In genomic region chr11:48870781-48871180, GRCm38 (mm10) we compare ENCODE assay signal across 9 mouse cellular contexts. TPM values are rescaled to one million over a fixed set of nuclear protein-coding genes. Genes with fewer than 3 reads are reported as not detected.
DNase-seq lines count a peak whose midpoint lies in the region; ATAC-seq and TF ChIP-seq lines count a peak whose summit lies in the region.
"Had no signal": no experiment of that assay in that cellular context is flagged by ENCODE, and none has a peak within 500 bp of the region (broad histone marks: within the 10 kb centered on the region; RNA-seq: fewer than 3 reads in every experiment).

No protein-coding gene starts in this region.

- 1% methylated on average over 7 of the region's 7 CpGs for WGBS in liver, adult 2 months

- H3K9ac ChIP-seq in liver, adult 2 months (ENCODE audit: low read depth, low read length): peak overlapping the region; percentile 92

- TF ChIP-seq POLR2A in liver, adult 2 months (IDR thresholded peaks at IDR 0.05; ENCODE audit: extremely low read depth, insufficient read depth, low read length): no peak

- H3K4me1 ChIP-seq in liver, adult 2 months (ENCODE audit: control insufficient read depth, insufficient read depth, low read length): peaks cover 22% of the 10 kb centered on the region

- peak; percentile 12; the same call in 1 of the 2 replicates for ATAC-seq in erythroid progenitor cell, adult 5-6 weeks (replicated peaks; ENCODE audit: low FRiP score, poor library complexity, severe bottlenecking)

- peak overlapping the region; percentile 70 for H3K4me3 ChIP-seq in liver, adult 2 months (ENCODE audit: insufficient read depth, low read depth, low read length)

- peaks cover 17% of the 10 kb centered on the region for H3K36me3 ChIP-seq in liver, adult 2 months (ENCODE audit: control insufficient read depth, insufficient read depth, low read length)

- TF ChIP-seq CTCF in liver, adult 2 months (IDR thresholded peaks at IDR 0.05; ENCODE audit: low read depth, low read length): no peak

- H3K27ac ChIP-seq in liver, adult 2 months (replicated peaks; ENCODE audit: insufficient read depth, low read depth, low read length): peak overlapping the region; percentile 96

- no peaks in the 10 kb centered on the region for H3K27me3 ChIP-seq in liver, adult 2 months (ENCODE audit: control insufficient read depth, insufficient read depth, low read length)

- DNase-seq in heart, adult 11 months: peak; percentile 93
- DNase-seq in heart, adult 9 months (ENCODE audit: low spot score in 2 of 2): no peak
- peak; percentile 77 for DNase-seq in 416B (ENCODE audit: low read depth)
- DNase-seq in liver, adult 2 months (ENCODE audit: extremely low read depth, low read depth, low spot score): no peak
- no peak for DNase-seq in frontal cortex, postnatal 36 days (ENCODE audit: low spot score in 2 of 2)
- no peak for DNase-seq in frontal cortex, postnatal 10 days (ENCODE audit: low spot score in 2 of 2)
- no peak for DNase-seq in kidney, postnatal 36 days

- H3K79me2 ChIP-seq in liver, adult 2 months (ENCODE audit: control insufficient read depth, insufficient read depth, low read length): peaks cover 3% of the 10 kb centered on the region; the same call in 1 of the 2 replicates

RNA-seq across cellular contexts. Expression of gene Irgm1, which starts 0.7 kb away (rescaled TPM):
- 50.3 and 55.5 TPM in 2 replicates for total RNA-seq in erythroid progenitor cell, adult 5-6 weeks (2015; ENCODE audit: low replicate concordance)
- total RNA-seq in erythroid progenitor cell, adult 5-6 weeks (2017; ENCODE audit: low replicate concordance): 51.0 and 53.7 TPM in 2 replicates
- 43.0 and 48.4 TPM in 2 replicates for total RNA-seq in liver, adult 2 months (2014; rRNA removed)
- polyA plus RNA-seq in liver, adult 2 months (2012; rRNA removed): 29.9 and 33.3 TPM in 2 replicates

RNA-seq across cellular contexts. Expression of gene Gm5431, which starts 31.2 kb away (rescaled TPM):
- total RNA-seq in erythroid progenitor cell, adult 5-6 weeks (2015; ENCODE audit: low replicate concordance): 0.72 and 1.7 TPM in 2 replicates
- 0.64 and 1.5 TPM in 2 replicates for total RNA-seq in erythroid progenitor cell, adult 5-6 weeks (2017; ENCODE audit: low replicate concordance)
- total RNA-seq in liver, adult 2 months (2014; rRNA removed): 1.3 and 1.9 TPM in 2 replicates
- 0.10 and 0.12 TPM in 2 replicates for polyA plus RNA-seq in liver, adult 2 months (2012; rRNA removed)
- total RNA-seq: ES-E14 had no signal

RNA-seq across cellular contexts. Expression of gene Gm12184, which starts 44.3 kb away (rescaled TPM):
- 2.9 TPM in 1 of 2 replicates, not detected in the other for total RNA-seq in erythroid progenitor cell, adult 5-6 weeks (2015; ENCODE audit: low replicate concordance)
- 9.6 TPM in 1 of 2 replicates, not detected in the other for total RNA-seq in erythroid progenitor cell, adult 5-6 weeks (2017; ENCODE audit: low replicate concordance)
- total RNA-seq in liver, adult 2 months (2014; rRNA removed): 1.5 and 2.0 TPM in 2 replicates
- polyA plus RNA-seq in liver, adult 2 months (2012; rRNA removed): 5.5 and 5.8 TPM in 2 replicates

RNA-seq across cellular contexts. Expression of gene Trim7, which starts 44.8 kb away (rescaled TPM):
- total RNA-seq in erythroid progenitor cell, adult 5-6 weeks (2015; ENCODE audit: low replicate concordance): 0.42 TPM in 1 of 2 replicates, not detected in the other
- 1.0 TPM in 1 of 2 replicates, not detected in the other for total RNA-seq in erythroid progenitor cell, adult 5-6 weeks (2017; ENCODE audit: low replicate concordance)
- 5.8 and 11.2 TPM in 2 replicates for total RNA-seq in liver, adult 2 months (2014; rRNA removed)
- polyA plus RNA-seq in liver, adult 2 months (2012; rRNA removed): 11.0 and 16.3 TPM in 2 replicates

RNA-seq across cellular contexts. Expression of gene Trim41, which starts 53.6 kb away (rescaled TPM):
- total RNA-seq in erythroid progenitor cell, adult 5-6 weeks (2015; ENCODE audit: low replicate concordance): 8.8 and 10.1 TPM in 2 replicates
- 17.5 and 41.5 TPM in 2 replicates for total RNA-seq in erythroid progenitor cell, adult 5-6 weeks (2017; ENCODE audit: low replicate concordance)
- 11.4 and 13.2 TPM in 2 replicates for total RNA-seq in liver, adult 2 months (2014; rRNA removed)
- polyA plus RNA-seq in liver, adult 2 months (2012; rRNA removed): 13.7 and 18.2 TPM in 2 replicates

Comparison
In these comparisons a context has a peak if more than half of its experiments do, and no peak if none do; other contexts are left out.
1. DNase-seq: peak in heart, adult 11 months (single experiment) and 416B (single experiment); none in heart, adult 9 months (0 of 2), liver, adult 2 months (single experiment), frontal cortex, postnatal 36 days (0 of 2), frontal cortex, postnatal 10 days (0 of 2) and kidney, postnatal 36 days (0 of 2).